Mouse (Mus musculus): ENCODE data around the gene Nova2. TPM values are rescaled to one million over a fixed set of nuclear protein-coding genes. Genes with fewer than 3 reads are reported as not detected.
A peak's percentile ranks its signal among the peaks of the same experiment; 100 is the strongest.

Gene Nova2
- polyA plus RNA-seq, 1 experiment from 2014 or later = 10.0 TPM

- peaks cover 4% of the 10 kb centered on the region for H3K4me1 ChIP-seq (ENCODE audit: control insufficient read depth, insufficient read depth, low read length)
- peaks cover 11% of the 10 kb centered on the region for H3K27me3 ChIP-seq (ENCODE audit: control insufficient read depth, insufficient read depth, low read length)
- H3K36me3 ChIP-seq (ENCODE audit: control insufficient read depth, insufficient read depth, low read length) = no peaks in the 10 kb centered on the region
- no peak overlapping the region for H3K27ac ChIP-seq (ENCODE audit: low read depth, low read length)
- DNase-seq (ENCODE audit: low spot score) (peak; percentile 61), ATAC-seq (ENCODE audit: insufficient read depth, low FRiP score, low TSS enrichment) (peak; percentile 30)
- H3K9ac ChIP-seq (ENCODE audit: low read length) = peak overlapping the region; percentile 53
- peak overlapping the region; percentile 64 for H3K4me2 ChIP-seq (ENCODE audit: low read depth)
- H3K9me3 ChIP-seq (ENCODE audit: control insufficient read depth, low read length) = no peaks in the 10 kb centered on the region
- under 1% methylated on average over 40 of the region's 41 CpGs for WGBS
- peak overlapping the region; percentile 37 for H3K4me3 ChIP-seq (ENCODE audit: low read depth, low read length)
Measured at GRCm38 (mm10) chr7:18893651-18894430, 31.8 kb upstream of the Nova2 start.

- Histone ChIP-seq H3K4me3 (ENCODE audit: low read depth, low read length) (no peak overlapping the region), H3K4me2 (ENCODE audit: low read depth) (no peak overlapping the region), H3K4me1 (ENCODE audit: control insufficient read depth, insufficient read depth, low read length) (peaks cover 4% of the 10 kb centered on the region), H3K9me3 (ENCODE audit: control insufficient read depth, low read length) (no peaks in the 10 kb centered on the region), H3K27ac (ENCODE audit: low read depth, low read length) (no peak overlapping the region), H3K36me3 (ENCODE audit: control insufficient read depth, insufficient read depth, low read length) (no peaks in the 10 kb centered on the region; the same call in 1 of the 2 replicates), H3K27me3 (ENCODE audit: control insufficient read depth, insufficient read depth, low read length) (peaks cover 11% of the 10 kb centered on the region), H3K9ac (ENCODE audit: low read length) (no peak overlapping the region)
- WGBS = 50% methylated on average over 5 of the region's 5 CpGs
- ATAC-seq (ENCODE audit: insufficient read depth, low FRiP score, low TSS enrichment) (no peak), DNase-seq (ENCODE audit: low spot score) (peak; percentile 59)
Measured at GRCm38 (mm10) chr7:18896536-18896935, 29.2 kb upstream of the Nova2 start.

- no peak overlapping the region for H3K4me3 ChIP-seq (ENCODE audit: low read depth, low read length)
- 93% methylated on average over 2 of the region's 2 CpGs for WGBS
Measured at GRCm38 (mm10) chr7:18900513-18900912, 25.2 kb upstream of the Nova2 start.

GRCm38 (mm10) chr7:18902486-18902885 lies 23.2 kb upstream of the Nova2 start:
- Histone ChIP-seq H3K27me3 (ENCODE audit: control insufficient read depth, insufficient read depth, low read length) (no peaks in the 10 kb centered on the region), H3K4me3 (ENCODE audit: low read depth, low read length) (no peak overlapping the region), H3K9ac (ENCODE audit: low read length) (no peak overlapping the region), H3K36me3 (ENCODE audit: control insufficient read depth, insufficient read depth, low read length) (peaks cover 2% of the 10 kb centered on the region; the same call in 1 of the 2 replicates), H3K4me1 (ENCODE audit: control insufficient read depth, insufficient read depth, low read length) (no peaks in the 10 kb centered on the region), H3K4me2 (ENCODE audit: low read depth) (no peak overlapping the region), H3K9me3 (ENCODE audit: control insufficient read depth, low read length) (no peaks in the 10 kb centered on the region), H3K27ac (ENCODE audit: low read depth, low read length) (no peak overlapping the region)
- no peak for DNase-seq (ENCODE audit: low spot score)
- 79% methylated on average over 3 of the region's 3 CpGs for WGBS
- no peak for ATAC-seq (ENCODE audit: insufficient read depth, low FRiP score, low TSS enrichment)

More at GRCm38 (mm10) chr7:18900513-18900912, 25.2 kb upstream of the Nova2 start:
- Histone ChIP-seq H3K4me2 (ENCODE audit: low read depth) (no peak overlapping the region), H3K9ac (ENCODE audit: low read length) (no peak overlapping the region), H3K27ac (ENCODE audit: low read depth, low read length) (no peak overlapping the region), H3K36me3 (ENCODE audit: control insufficient read depth, insufficient read depth, low read length) (no peaks in the 10 kb centered on the region; the same call in 1 of the 2 replicates), H3K9me3 (ENCODE audit: control insufficient read depth, low read length) (no peaks in the 10 kb centered on the region), H3K4me1 (ENCODE audit: control insufficient read depth, insufficient read depth, low read length) (no peaks in the 10 kb centered on the region), H3K27me3 (ENCODE audit: control insufficient read depth, insufficient read depth, low read length) (no peaks in the 10 kb centered on the region)
- ATAC-seq (ENCODE audit: insufficient read depth, low FRiP score, low TSS enrichment) (no peak), DNase-seq (ENCODE audit: low spot score) (no peak)

GRCm38 (mm10) chr7:18904971-18905370 lies 20.7 kb upstream of the Nova2 start:
- 76% methylated on average over 3 of the region's 3 CpGs for WGBS
- H3K4me1 ChIP-seq (ENCODE audit: control insufficient read depth, insufficient read depth, low read length) = peaks cover 9% of the 10 kb centered on the region; the same call in 1 of the 2 replicates
- ATAC-seq (ENCODE audit: insufficient read depth, low FRiP score, low TSS enrichment) (no peak), DNase-seq (ENCODE audit: low spot score) (no peak)
- H3K4me3 ChIP-seq (ENCODE audit: low read depth, low read length) = no peak overlapping the region
- H3K9ac ChIP-seq (ENCODE audit: low read length) = no peak overlapping the region
- H3K4me2 ChIP-seq (ENCODE audit: low read depth) = no peak overlapping the region
- no peaks in the 10 kb centered on the region for H3K9me3 ChIP-seq (ENCODE audit: control insufficient read depth, low read length)
- H3K27ac ChIP-seq (ENCODE audit: low read depth, low read length) = no peak overlapping the region
- no peaks in the 10 kb centered on the region for H3K27me3 ChIP-seq (ENCODE audit: control insufficient read depth, insufficient read depth, low read length)
- H3K36me3 ChIP-seq (ENCODE audit: control insufficient read depth, insufficient read depth, low read length) = peaks cover 2% of the 10 kb centered on the region; the same call in 1 of the 2 replicates

GRCm38 (mm10) chr7:18909797-18910196 lies 15.9 kb upstream of the Nova2 start:
- DNase-seq (ENCODE audit: low spot score) (no peak), ATAC-seq (ENCODE audit: insufficient read depth, low FRiP score, low TSS enrichment) (peak; percentile 14; the same call in 1 of the 2 replicates)
- H3K27ac ChIP-seq (ENCODE audit: low read depth, low read length) = no peak overlapping the region
- no peaks in the 10 kb centered on the region for H3K9me3 ChIP-seq (ENCODE audit: control insufficient read depth, low read length)
- H3K4me3 ChIP-seq (ENCODE audit: low read depth, low read length) = peak overlapping the region; percentile 60
- peaks cover 13% of the 10 kb centered on the region for H3K4me1 ChIP-seq (ENCODE audit: control insufficient read depth, insufficient read depth, low read length)
- 7% methylated on average over 17 of the region's 17 CpGs for WGBS
- H3K9ac ChIP-seq (ENCODE audit: low read length) = peak overlapping the region; percentile 46
- H3K4me2 ChIP-seq (ENCODE audit: low read depth) = peak overlapping the region; percentile 60
- 0 out of 2 replicates have a peak, but pooled peaks cover 2% of the 10 kb centered on the region for H3K36me3 ChIP-seq (ENCODE audit: control insufficient read depth, insufficient read depth, low read length)
- no peaks in the 10 kb centered on the region for H3K27me3 ChIP-seq (ENCODE audit: control insufficient read depth, insufficient read depth, low read length)

- Histone ChIP-seq H3K4me1 (ENCODE audit: control insufficient read depth, insufficient read depth, low read length) (peaks cover 13% of the 10 kb centered on the region), H3K27me3 (ENCODE audit: control insufficient read depth, insufficient read depth, low read length) (no peaks in the 10 kb centered on the region), H3K36me3 (ENCODE audit: control insufficient read depth, insufficient read depth, low read length) (0 out of 2 replicates have a peak, but pooled peaks cover 2% of the 10 kb centered on the region), H3K9me3 (ENCODE audit: control insufficient read depth, low read length) (no peaks in the 10 kb centered on the region), H3K27ac (ENCODE audit: low read depth, low read length) (no peak within 1 kb of the TSS), H3K4me3 (ENCODE audit: low read depth, low read length) (peak within 1 kb of the TSS; percentile 60), H3K9ac (ENCODE audit: low read length) (peak within 1 kb of the TSS; percentile 46), H3K4me2 (ENCODE audit: low read depth) (peak within 1 kb of the TSS; percentile 60)
- peak; percentile 98 for DNase-seq (ENCODE audit: low spot score)
- ATAC-seq (ENCODE audit: insufficient read depth, low FRiP score, low TSS enrichment) = peak; percentile 99
- under 1% methylated on average over 33 of the region's 33 CpGs for WGBS
Measured at GRCm38 (mm10) chr7:18910241-18910831, 15.4 kb upstream of the Nova2 start, which contains the start of gene Ccdc61. Gene Ccdc61, minus strand, starts transcription at chr7:18910415.

- peaks cover 1% of the 10 kb centered on the region; the same call in 1 of the 2 replicates for H3K4me1 ChIP-seq (ENCODE audit: control insufficient read depth, insufficient read depth, low read length)
- no peak for ATAC-seq (ENCODE audit: insufficient read depth, low FRiP score, low TSS enrichment)
- no peaks in the 10 kb centered on the region for H3K9me3 ChIP-seq (ENCODE audit: control insufficient read depth, low read length)
- no peak overlapping the region for H3K9ac ChIP-seq (ENCODE audit: low read length)
- H3K27ac ChIP-seq (ENCODE audit: low read depth, low read length) = no peak overlapping the region
- no peaks in the 10 kb centered on the region for H3K27me3 ChIP-seq (ENCODE audit: control insufficient read depth, insufficient read depth, low read length)
- H3K36me3 ChIP-seq (ENCODE audit: control insufficient read depth, insufficient read depth, low read length) = no peaks in the 10 kb centered on the region
- WGBS = 70% methylated on average over 4 of the region's 4 CpGs
- DNase-seq (ENCODE audit: low spot score) = no peak
- H3K4me3 ChIP-seq (ENCODE audit: low read depth, low read length) = no peak overlapping the region
- H3K4me2 ChIP-seq (ENCODE audit: low read depth) = no peak overlapping the region
Measured at GRCm38 (mm10) chr7:18916254-18916653, 9.4 kb upstream of the Nova2 start.
